ENCODE assay signal across 38 mouse cellular contexts in genomic region chr2:164505619-164506347, GRCm38 (mm10). TPM values are rescaled to one million over a fixed set of nuclear protein-coding genes. Genes with fewer than 3 reads are reported as not detected.
DNase-seq lines count a peak whose midpoint lies in the region; ATAC-seq and TF ChIP-seq lines count a peak whose summit lies in the region.
"Had no signal": no experiment of that assay in that cellular context is flagged by ENCODE, and none has a peak within 500 bp of the region (broad histone marks: within the 10 kb centered on the region; RNA-seq: fewer than 3 reads in every experiment).

No protein-coding gene starts in this region.

- no peaks in the 10 kb centered on the region for H3K27me3 ChIP-seq in heart, adult 2 months (ENCODE audit: control insufficient read depth, insufficient read depth, low read length)
- no peaks in the 10 kb centered on the region for H3K27me3 ChIP-seq in liver, embryonic 12.5 days (replicated peaks)
- no peaks in the 10 kb centered on the region for H3K27me3 ChIP-seq in stomach, postnatal 0 days (ENCODE audit: control insufficient read depth, insufficient read depth, low read length)
- H3K27me3 ChIP-seq: forebrain, embryonic 15.5 days; hindbrain, embryonic 12.5 days; kidney, embryonic 15.5 days; midbrain, embryonic 13.5 days had no signal

- no peaks in the 10 kb centered on the region for H3K79me2 ChIP-seq in heart, adult 2 months (replicated peaks; ENCODE audit: control insufficient read depth, insufficient read depth, low read length)

- H3K4me2 ChIP-seq in liver, embryonic 12.5 days = no peak overlapping the region
- H3K4me2 ChIP-seq in stomach, postnatal 0 days (replicated peaks; ENCODE audit: low read depth) = no peak overlapping the region
- H3K4me2 ChIP-seq: forebrain, embryonic 15.5 days; hindbrain, embryonic 12.5 days; kidney, embryonic 15.5 days; midbrain, embryonic 13.5 days had no signal

- intact Hi-C loops in heart, adult 2 months (cut with DNase I) = no loop called here
- intact Hi-C loops in left cerebral cortex, adult 2 months (cut with DNase I) = no loop called here
- intact Hi-C loops in left cerebral cortex, postnatal 10 days (cut with DNase I) = no loop called here

- H3K27ac ChIP-seq in heart, adult 2 months = no peak overlapping the region
- H3K27ac ChIP-seq in left cerebral cortex, adult 2 months = no peak overlapping the region
- H3K27ac ChIP-seq in liver, embryonic 12.5 days = peak overlapping the region; percentile 3; the same call in 1 of the 2 replicates
- no peak overlapping the region for H3K27ac ChIP-seq in stomach, postnatal 0 days (replicated peaks)
- H3K27ac ChIP-seq: forebrain, embryonic 15.5 days; hindbrain, embryonic 12.5 days; kidney, embryonic 15.5 days; liver, embryonic 14.5 days; macrophage; midbrain, embryonic 13.5 days had no signal

- no peaks in the 10 kb centered on the region for H3K36me3 ChIP-seq in heart, adult 2 months (ENCODE audit: control insufficient read depth, insufficient read depth, low read length)
- H3K36me3 ChIP-seq in liver, embryonic 12.5 days = peaks cover 75% of the 10 kb centered on the region
- peaks cover 19% of the 10 kb centered on the region for H3K36me3 ChIP-seq in stomach, postnatal 0 days (ENCODE audit: control insufficient read depth, insufficient read depth, low read length)

- no peak for DNase-seq in heart, adult 2 months
- DNase-seq in heart, postnatal 4 days = no peak
- no peak for DNase-seq in left cerebral cortex, adult 2 months (ENCODE audit: extremely low spot score in 1 of 2, low spot score in 2 of 2)
- no peak for DNase-seq in left cerebral cortex, postnatal 10 days (ENCODE audit: extremely low spot score in 1 of 2, low spot score in 2 of 2)
- DNase-seq in stomach, postnatal 0 days (ENCODE audit: low spot score) = no peak
- DNase-seq in cerebellum, postnatal 36 days = no peak
- DNase-seq: adrenal gland, adult 8-10 months; cerebellum, adult 8-10 months; cerebellum, postnatal 25 days; heart, postnatal 14 days; kidney, adult 11 months; kidney, postnatal 36 days; layer of hippocampus, postnatal 36 days; lung, postnatal 10 days; right cerebral cortex, adult 18-20 months; spleen, adult 18-20 months; thymus, adult 2 months; thymus, postnatal 36 days had no signal

- no peaks in the 10 kb centered on the region for H3K4me1 ChIP-seq in heart, adult 2 months (ENCODE audit: control insufficient read depth, insufficient read depth, low read length)
- H3K4me1 ChIP-seq in liver, embryonic 12.5 days = peaks cover 4% of the 10 kb centered on the region; the same call in 1 of the 2 replicates
- H3K4me1 ChIP-seq in stomach, postnatal 0 days (replicated peaks; ENCODE audit: control insufficient read depth, insufficient read depth) = no peaks in the 10 kb centered on the region
- H3K4me1 ChIP-seq: forebrain, embryonic 15.5 days; hindbrain, embryonic 12.5 days; kidney, embryonic 15.5 days; midbrain, embryonic 13.5 days had no signal

- no peak for ATAC-seq in liver, embryonic 12.5 days
- no peak for ATAC-seq in stomach, postnatal 0 days (ENCODE audit: low FRiP score, low TSS enrichment)
- ATAC-seq: forebrain, embryonic 15.5 days; midbrain, embryonic 13.5 days had no signal

- TF ChIP-seq POLR2A in heart, adult 2 months (IDR thresholded peaks at IDR 0.05; ENCODE audit: insufficient read depth, low read depth, low read length) = no peak

- no peak overlapping the region for H3K9ac ChIP-seq in heart, adult 2 months (ENCODE audit: low read depth, low read length)
- H3K9ac ChIP-seq in liver, embryonic 12.5 days = no peak overlapping the region
- no peak overlapping the region for H3K9ac ChIP-seq in stomach, postnatal 0 days (ENCODE audit: low read length)
- H3K9ac ChIP-seq: forebrain, embryonic 15.5 days; hindbrain, embryonic 12.5 days; kidney, embryonic 15.5 days; liver, embryonic 14.5 days; midbrain, embryonic 13.5 days had no signal

- TF ChIP-seq CTCF in heart, adult 2 months (IDR thresholded peaks at IDR 0.05) = 0 out of 2 replicates have a peak, but pooled peaks have one; percentile 7
- TF ChIP-seq CTCF in left cerebral cortex, adult 2 months (IDR thresholded peaks at IDR 0.05) = peak; percentile 7; the same call in 1 of the 2 replicates
- peak; percentile 32 for TF ChIP-seq CTCF in stomach, postnatal 0 days (IDR thresholded peaks at IDR 0.05; ENCODE audit: low read depth)

- H3K4me3 ChIP-seq in heart, adult 2 months = no peak overlapping the region
- no peak overlapping the region for H3K4me3 ChIP-seq in left cerebral cortex, adult 2 months
- H3K4me3 ChIP-seq in liver, embryonic 12.5 days = no peak overlapping the region
- H3K4me3 ChIP-seq in stomach, postnatal 0 days (ENCODE audit: low read depth, low read length) = no peak overlapping the region
- H3K4me3 ChIP-seq: forebrain, embryonic 15.5 days; hindbrain, embryonic 12.5 days; kidney, embryonic 15.5 days; midbrain, embryonic 13.5 days had no signal

- H3K9me3 ChIP-seq in liver, embryonic 12.5 days (replicated peaks) = peaks cover 14% of the 10 kb centered on the region
- H3K9me3 ChIP-seq in stomach, postnatal 0 days (ENCODE audit: control insufficient read depth, low read length) = 0 out of 2 replicates have a peak, but pooled peaks cover 2% of the 10 kb centered on the region
- H3K9me3 ChIP-seq: forebrain, embryonic 15.5 days had no signal

- 95% methylated on average over 4 of the region's 4 CpGs for WGBS in heart, adult 2 months
- WGBS in liver, embryonic 12.5 days (ENCODE audit: insufficient replicate concordance) = 60% methylated on average over 4 of the region's 4 CpGs
- 70% methylated on average over 4 of the region's 4 CpGs for WGBS in stomach, postnatal 0 days

- no peak for TF ChIP-seq EP300 in heart, adult 2 months (IDR thresholded peaks at IDR 0.05; ENCODE audit: insufficient read depth, low read depth, low read length)
- no peak for TF ChIP-seq EP300 in stomach, postnatal 0 days (optimal IDR thresholded peaks at IDR 0.05)

RNA-seq across cellular contexts. Expression of gene Pigt, which starts 8.5 kb away (rescaled TPM):
- 10 to 100 TPM; 31.3 to 31.5 TPM for total RNA-seq in heart, adult 2 months (2021)
- polyA plus RNA-seq in heart, adult 2 months (2012; rRNA removed) = 47.1 and 51.3 TPM in 2 replicates
- 10 to 100 TPM; 61.8 to 64.1 TPM for total RNA-seq in heart, postnatal 4 days (2021)
- total RNA-seq in left cerebral cortex, adult 2 months (2021) = 10 to 100 TPM; 86.3 to 87.0 TPM
- total RNA-seq in left cerebral cortex, postnatal 10 days (2021) = 100 to 1,000 TPM; 119 to 124 TPM
- polyA plus RNA-seq in liver, embryonic 12.5 days (2016; fragmentation: Nextera tagmentation; extraction: Ambion mirVana) = 29.7 and 30.3 TPM in 2 replicates
- polyA plus RNA-seq in stomach, postnatal 0 days (2015; fragmentation: Nextera tagmentation; extraction: Ambion mirVana) = 53.6 and 54.7 TPM in 2 replicates

RNA-seq across cellular contexts. Expression of gene Dbndd2, which starts 19.9 kb away (rescaled TPM):
- total RNA-seq in heart, adult 2 months (2021) = 10 to 100 TPM in 1 of 2 experiments, 1 to 10 TPM in 1; 8.0 to 10.3 TPM
- 17.9 and 31.9 TPM in 2 replicates for polyA plus RNA-seq in heart, adult 2 months (2012; rRNA removed)
- 10 to 100 TPM; 19.2 to 21.2 TPM for total RNA-seq in heart, postnatal 4 days (2021)
- 100 to 1,000 TPM; 102 to 106 TPM for total RNA-seq in left cerebral cortex, adult 2 months (2021)
- total RNA-seq in left cerebral cortex, postnatal 10 days (2021) = 10 to 100 TPM; 75.5 to 77.3 TPM
- 0.94 and 1.7 TPM in 2 replicates for polyA plus RNA-seq in liver, embryonic 12.5 days (2016; fragmentation: Nextera tagmentation; extraction: Ambion mirVana)
- polyA plus RNA-seq in stomach, postnatal 0 days (2015; fragmentation: Nextera tagmentation; extraction: Ambion mirVana) = 27.3 and 27.8 TPM in 2 replicates

RNA-seq across cellular contexts. Expression of gene Trp53tg5, which starts 32.3 kb away (rescaled TPM):
- total RNA-seq in heart, adult 2 months (2021) = not detected
- polyA plus RNA-seq in heart, adult 2 months (2012; rRNA removed) = not detected in 2 replicates
- not detected for total RNA-seq in heart, postnatal 4 days (2021)
- total RNA-seq in left cerebral cortex, adult 2 months (2021) = not detected
- total RNA-seq in left cerebral cortex, postnatal 10 days (2021) = not detected
- not detected in 2 replicates for polyA plus RNA-seq in liver, embryonic 12.5 days (2016; fragmentation: Nextera tagmentation; extraction: Ambion mirVana)
- not detected in 2 replicates for polyA plus RNA-seq in stomach, postnatal 0 days (2015; fragmentation: Nextera tagmentation; extraction: Ambion mirVana)
- total RNA-seq: adrenal gland, adult 8-10 months; adrenal gland, postnatal 4 days; G1E; gastrocnemius, adult 8-10 months; heart, postnatal 14 days; layer of hippocampus, adult 8-10 months; layer of hippocampus, postnatal 36 days; left cerebral cortex, postnatal 14 days; megakaryocyte-erythroid progenitor cell, adult 5-6 weeks; neutrophil, adult 5-6 weeks had no signal
- polyA plus RNA-seq: embryonic facial prominence, embryonic 11.5 days; forebrain, embryonic 15.5 days; frontal cortex, adult 2 months; G1E; gonadal fat pad, adult 2 months; heart, embryonic 14.5 days; hindbrain, embryonic 12.5 days; kidney, embryonic 15.5 days; limb, embryonic 11.5 days; liver, embryonic 14.5 days; macrophage; midbrain, embryonic 13.5 days; neural tube, embryonic 11.5 days; thymus, adult 2 months had no signal

RNA-seq across cellular contexts. Expression of gene Gm20458, which starts 45.0 kb away (rescaled TPM):
- total RNA-seq in heart, adult 2 months (2021) = 1 to 10 TPM; 8.0 to 9.2 TPM
- 7.8 and 17.2 TPM in 2 replicates for polyA plus RNA-seq in heart, adult 2 months (2012; rRNA removed)
- total RNA-seq in heart, postnatal 4 days (2021) = 1 to 10 TPM; 2.5 to 4.3 TPM
- 10 to 100 TPM; 10.2 to 14.1 TPM for total RNA-seq in left cerebral cortex, adult 2 months (2021)
- total RNA-seq in left cerebral cortex, postnatal 10 days (2021) = 1 to 10 TPM; 2.2 to 6.0 TPM
- 4.7 and 5.2 TPM in 2 replicates for polyA plus RNA-seq in liver, embryonic 12.5 days (2016; fragmentation: Nextera tagmentation; extraction: Ambion mirVana)
- 26.9 and 28.1 TPM in 2 replicates for polyA plus RNA-seq in stomach, postnatal 0 days (2015; fragmentation: Nextera tagmentation; extraction: Ambion mirVana)
- total RNA-seq: megakaryocyte-erythroid progenitor cell, adult 5-6 weeks; neutrophil, adult 5-6 weeks had no signal

RNA-seq across cellular contexts. Expression of gene Sys1, which starts 49.0 kb away (rescaled TPM):
- 10 to 100 TPM; 21.1 to 26.4 TPM for total RNA-seq in heart, adult 2 months (2021)
- polyA plus RNA-seq in heart, adult 2 months (2012; rRNA removed) = 52.0 and 55.0 TPM in 2 replicates
- total RNA-seq in heart, postnatal 4 days (2021) = 10 to 100 TPM; 20.2 to 23.1 TPM
- 10 to 100 TPM; 40.8 to 41.3 TPM for total RNA-seq in left cerebral cortex, adult 2 months (2021)
- 10 to 100 TPM; 40.9 to 41.8 TPM for total RNA-seq in left cerebral cortex, postnatal 10 days (2021)
- 36.1 and 37.9 TPM in 2 replicates for polyA plus RNA-seq in liver, embryonic 12.5 days (2016; fragmentation: Nextera tagmentation; extraction: Ambion mirVana)
- 46.9 and 48.6 TPM in 2 replicates for polyA plus RNA-seq in stomach, postnatal 0 days (2015; fragmentation: Nextera tagmentation; extraction: Ambion mirVana)
